In the genomic region with DNA sequence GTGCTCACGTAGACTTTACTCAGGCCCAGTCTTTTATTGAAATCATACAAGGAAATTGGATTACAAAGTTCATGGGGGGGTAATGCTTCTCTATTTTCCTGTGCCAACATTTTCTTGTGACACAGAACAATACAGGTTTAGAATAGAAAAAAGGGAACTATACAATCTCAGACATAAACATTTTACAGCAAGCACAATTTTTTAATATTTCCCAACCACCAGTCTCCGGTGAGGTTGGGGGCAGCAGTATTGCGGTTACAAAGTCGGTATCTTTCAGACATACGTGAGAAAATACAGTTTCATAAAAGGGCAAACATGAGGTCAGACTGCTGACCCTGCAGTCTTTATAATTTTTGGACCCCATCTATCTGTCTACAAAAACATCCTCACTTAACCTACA, we compare ENCODE assay signal across 17 mouse cellular contexts. TPM values are rescaled to one million over a fixed set of nuclear protein-coding genes. Genes with fewer than 3 reads are reported as not detected.
"Had no signal": no experiment of that assay in that cellular context is flagged by ENCODE, and none has a peak within 500 bp of the region (broad histone marks: within the 10 kb centered on the region; RNA-seq: fewer than 3 reads in every experiment).

No protein-coding gene starts in this region.

- H3K9me3 ChIP-seq: liver, embryonic 15.5 days; lung, embryonic 15.5 days; midbrain, embryonic 13.5 days; midbrain, embryonic 15.5 days; neural tube, embryonic 12.5 days; stomach, embryonic 15.5 days had no signal

- ATAC-seq: liver, postnatal 0 days; midbrain, embryonic 13.5 days; midbrain, embryonic 15.5 days had no signal

- H3K36me3 ChIP-seq: liver, embryonic 15.5 days; lung, embryonic 15.5 days; midbrain, embryonic 13.5 days; midbrain, embryonic 15.5 days; stomach, embryonic 15.5 days had no signal

- H3K27me3 ChIP-seq: liver, embryonic 15.5 days; lung, embryonic 15.5 days; midbrain, embryonic 15.5 days; neural tube, embryonic 12.5 days; stomach, embryonic 15.5 days had no signal

- H3K27ac ChIP-seq: liver, embryonic 15.5 days; lung, embryonic 15.5 days; midbrain, embryonic 13.5 days; midbrain, embryonic 15.5 days; neural tube, embryonic 12.5 days; stomach, embryonic 15.5 days; stomach, postnatal 0 days had no signal

- DNase-seq: liver, postnatal 0 days; lung, adult 2 months; lung, postnatal 10 days; lung, postnatal 4 days; right cerebral cortex, postnatal 14 days; thymus, adult 2 months; thymus, postnatal 25 days; thymus, postnatal 4 days had no signal

- H3K4me3 ChIP-seq: liver, embryonic 15.5 days; lung, embryonic 15.5 days; midbrain, embryonic 13.5 days; midbrain, embryonic 15.5 days; neural tube, embryonic 12.5 days; stomach, embryonic 15.5 days had no signal

- H3K4me1 ChIP-seq: midbrain, embryonic 13.5 days; midbrain, embryonic 15.5 days; neural tube, embryonic 12.5 days; stomach, embryonic 15.5 days had no signal

RNA-seq across cellular contexts. Expression of gene Gm973, which starts 20.1 kb away (rescaled TPM):
- total RNA-seq: neutrophil, adult 5-6 weeks had no signal
- polyA plus RNA-seq: liver, embryonic 15.5 days; liver, postnatal 0 days; spleen, adult 2 months had no signal
